Mouse (Mus musculus) kidney, adult 2 months (tissue): ENCODE data around the gene Vmn2r9.

ENCODE experiments used
- CTCF ChIP-seq: fragments of 200-500 bp; conservative IDR thresholded peaks from 2 replicates; pipeline ENCODE4 v1.5.1; 2011; ENCODE audit warnings: low read depth, mild to moderate bottlenecking, control low read depth, low read length, moderate library complexity, mixed read lengths; ENCODE audit not compliant: insufficient read depth, insufficient read length
- POLR2A ChIP-seq: fragments of 200-500 bp; IDR thresholded peaks from one replicate; pipeline ENCODE4 v1.6.1; 2011; ENCODE audit warnings: low read depth, low read length, control low read depth

DNA sequence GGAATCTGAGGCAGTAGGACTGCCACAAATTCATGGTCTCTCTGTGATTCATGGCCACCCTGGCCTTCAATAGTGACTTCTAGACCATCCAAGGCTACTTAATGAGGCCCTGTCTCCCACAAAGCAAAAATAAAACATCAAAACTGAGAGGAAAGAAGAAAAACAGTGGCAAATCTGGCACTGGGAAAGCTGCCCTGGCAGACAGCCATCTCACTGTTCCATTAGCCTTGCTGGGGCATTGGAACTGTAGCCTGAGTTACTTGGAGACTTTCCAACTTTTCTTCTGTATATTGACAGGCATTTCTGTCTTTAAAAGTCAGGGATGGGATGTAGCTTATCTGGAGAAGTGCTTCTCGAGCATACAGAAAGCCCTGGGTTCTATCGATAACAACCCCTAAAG is 29.1 kb downstream of the Vmn2r9 start:
- TF ChIP-seq CTCF = no peak
- no peak for TF ChIP-seq POLR2A
